In the genomic region with DNA sequence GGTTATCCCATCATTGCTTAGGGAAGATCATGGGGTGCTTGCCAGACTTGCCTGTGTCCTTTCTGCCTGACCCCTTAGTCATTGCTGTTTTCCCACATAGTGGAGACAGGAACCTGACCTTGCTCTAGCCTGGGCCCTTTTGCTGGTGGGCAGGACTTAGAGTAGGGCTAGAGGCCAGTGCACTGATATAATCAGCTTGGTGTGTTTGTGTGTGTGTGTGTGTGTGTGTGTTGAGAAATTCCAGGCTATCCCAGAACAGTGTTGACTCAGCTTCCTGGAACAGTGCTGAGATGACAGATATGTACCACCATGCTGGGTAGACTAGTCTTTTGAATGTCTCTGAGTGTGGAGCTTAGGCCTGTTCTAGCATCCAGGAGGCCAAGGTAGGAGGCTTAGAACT, we compare ENCODE assay signal across 20 mouse cellular contexts. TPM values are rescaled to one million over a fixed set of nuclear protein-coding genes. Genes with fewer than 3 reads are reported as not detected.
DNase-seq lines count a peak whose midpoint lies in the region; ATAC-seq lines count a peak whose summit lies in the region.
"Had no signal": no experiment of that assay in that cellular context is flagged by ENCODE, and none has a peak within 500 bp of the region (broad histone marks: within the 10 kb centered on the region; RNA-seq: fewer than 3 reads in every experiment).

No protein-coding gene starts in this region.

- no peak for ATAC-seq in granulocyte monocyte progenitor cell, adult 5-6 weeks (replicated peaks; ENCODE audit: poor library complexity, severe bottlenecking)
- ATAC-seq: activated CD4-positive, CD25-positive, alpha-beta regulatory T cell, adult 4 months; CD4-positive, CD25-positive, alpha-beta regulatory T cell, adult 4 months; forebrain, embryonic 13.5 days; forebrain, embryonic 16.5 days; intestine, postnatal 0 days had no signal

- peak; percentile 77 to 88 for DNase-seq in adrenal gland, adult (ENCODE audit: inconsistent age in 2 of 2, low spot score in 1 of 2)
- no peak for DNase-seq in adrenal gland, adult 18-20 months (ENCODE audit: low spot score in 2 of 2)
- DNase-seq in ovary, adult 18-20 months (ENCODE audit: low spot score), result peak; percentile 39
- DNase-seq in ovary, postnatal 10 days (ENCODE audit: low spot score), result no peak
- peak; percentile 54 for DNase-seq in adrenal gland, postnatal 10 days
- peak; percentile 68 to 72 for DNase-seq in adrenal gland, postnatal 36 days
- no peak for DNase-seq in cerebellum, adult 11 months
- DNase-seq: cerebellum, adult 18-20 months; cerebellum, adult 9-10 months; cerebellum, postnatal 14 days; gastrocnemius, postnatal 10 days; gastrocnemius, postnatal 36 days; heart, adult 11 months had no signal

RNA-seq across cellular contexts. Expression of a gene that starts 18.4 kb away (rescaled TPM):
- total RNA-seq in adrenal gland, adult 18-20 months (2021), result 10 to 100 TPM; 47.8 to 50.5 TPM
- total RNA-seq in adrenal gland, postnatal 10 days (2021), result 10 to 100 TPM; 45.2 to 50.5 TPM
- total RNA-seq in adrenal gland, postnatal 36 days (2021), result 10 to 100 TPM; 51.4 to 55.6 TPM
- total RNA-seq in granulocyte monocyte progenitor cell, adult 5-6 weeks (2014; fragmentation: Nextera tagmentation), result 88.0 and 106 TPM in 2 replicates
- total RNA-seq in granulocyte monocyte progenitor cell, adult 5-6 weeks (2017), result 13.8 and 18.3 TPM in 2 replicates

RNA-seq across cellular contexts. Expression of a gene that starts 18.9 kb away (rescaled TPM):
- 10 to 100 TPM; 69.0 to 87.2 TPM for total RNA-seq in adrenal gland, adult 18-20 months (2021)
- 10 to 100 TPM; 50.0 to 63.2 TPM for total RNA-seq in adrenal gland, postnatal 10 days (2021)
- 10 to 100 TPM; 84.6 to 86.8 TPM for total RNA-seq in adrenal gland, postnatal 36 days (2021)
- total RNA-seq in granulocyte monocyte progenitor cell, adult 5-6 weeks (2014; fragmentation: Nextera tagmentation), result 99.1 and 108 TPM in 2 replicates
- total RNA-seq in granulocyte monocyte progenitor cell, adult 5-6 weeks (2017), result 33.0 and 33.7 TPM in 2 replicates

RNA-seq across cellular contexts. Expression of a gene that starts 24.6 kb away (rescaled TPM):
- 10 to 100 TPM; 61.0 to 66.4 TPM for total RNA-seq in adrenal gland, adult 18-20 months (2021)
- 10 to 100 TPM; 64.5 to 80.9 TPM for total RNA-seq in adrenal gland, postnatal 10 days (2021)
- 10 to 100 TPM; 53.2 to 64.6 TPM for total RNA-seq in adrenal gland, postnatal 36 days (2021)
- 41.6 and 52.6 TPM in 2 replicates for total RNA-seq in granulocyte monocyte progenitor cell, adult 5-6 weeks (2014; fragmentation: Nextera tagmentation)
- total RNA-seq in granulocyte monocyte progenitor cell, adult 5-6 weeks (2017), result 9.7 and 13.4 TPM in 2 replicates

RNA-seq across cellular contexts. Expression of a gene that starts 25.5 kb away (rescaled TPM):
- 1 to 10 TPM in 1 of 2 experiments, under 1 TPM in 1; 0.83 to 1.5 TPM for total RNA-seq in adrenal gland, adult 18-20 months (2021)
- total RNA-seq in adrenal gland, postnatal 10 days (2021), result under 1 TPM; 0.57 to 0.79 TPM
- under 1 TPM; 0.40 to 0.83 TPM for total RNA-seq in adrenal gland, postnatal 36 days (2021)
- total RNA-seq in granulocyte monocyte progenitor cell, adult 5-6 weeks (2014; fragmentation: Nextera tagmentation), result not detected in 2 replicates
- total RNA-seq in granulocyte monocyte progenitor cell, adult 5-6 weeks (2017), result 0.15 TPM in 1 of 2 replicates, not detected in the other

RNA-seq across cellular contexts. Expression of a gene that starts 33.7 kb away (rescaled TPM):
- total RNA-seq in adrenal gland, adult 18-20 months (2021), result 1 to 10 TPM; 4.0 to 7.3 TPM
- total RNA-seq in adrenal gland, postnatal 10 days (2021), result 10 to 100 TPM in 1 of 2 experiments, 1 to 10 TPM in 1; 9.8 to 24.0 TPM
- total RNA-seq in adrenal gland, postnatal 36 days (2021), result 1 to 10 TPM; 4.7 to 7.2 TPM
- not detected in 2 replicates for total RNA-seq in granulocyte monocyte progenitor cell, adult 5-6 weeks (2014; fragmentation: Nextera tagmentation)
- total RNA-seq in granulocyte monocyte progenitor cell, adult 5-6 weeks (2017), result not detected in 2 replicates
- total RNA-seq: MEL had no signal

Comparison
In these comparisons a context has a peak if more than half of its experiments do, and no peak if none do; other contexts are left out.
1. DNase-seq: peak in adrenal gland, adult (2 of 2), ovary, adult 18-20 months (single experiment), adrenal gland, postnatal 10 days (single experiment) and adrenal gland, postnatal 36 days (2 of 2); none in adrenal gland, adult 18-20 months (0 of 2), ovary, postnatal 10 days (single experiment) and cerebellum, adult 11 months (single experiment).